Mouse (Mus musculus): ENCODE measurements at regions not wholly inside any gene's neighbourhood (a gene's known extent, or its start where the extent isn't known, plus 50 kb on each side); places are given as distances from the start of the nearest gene placed in this dataset.

DNA sequence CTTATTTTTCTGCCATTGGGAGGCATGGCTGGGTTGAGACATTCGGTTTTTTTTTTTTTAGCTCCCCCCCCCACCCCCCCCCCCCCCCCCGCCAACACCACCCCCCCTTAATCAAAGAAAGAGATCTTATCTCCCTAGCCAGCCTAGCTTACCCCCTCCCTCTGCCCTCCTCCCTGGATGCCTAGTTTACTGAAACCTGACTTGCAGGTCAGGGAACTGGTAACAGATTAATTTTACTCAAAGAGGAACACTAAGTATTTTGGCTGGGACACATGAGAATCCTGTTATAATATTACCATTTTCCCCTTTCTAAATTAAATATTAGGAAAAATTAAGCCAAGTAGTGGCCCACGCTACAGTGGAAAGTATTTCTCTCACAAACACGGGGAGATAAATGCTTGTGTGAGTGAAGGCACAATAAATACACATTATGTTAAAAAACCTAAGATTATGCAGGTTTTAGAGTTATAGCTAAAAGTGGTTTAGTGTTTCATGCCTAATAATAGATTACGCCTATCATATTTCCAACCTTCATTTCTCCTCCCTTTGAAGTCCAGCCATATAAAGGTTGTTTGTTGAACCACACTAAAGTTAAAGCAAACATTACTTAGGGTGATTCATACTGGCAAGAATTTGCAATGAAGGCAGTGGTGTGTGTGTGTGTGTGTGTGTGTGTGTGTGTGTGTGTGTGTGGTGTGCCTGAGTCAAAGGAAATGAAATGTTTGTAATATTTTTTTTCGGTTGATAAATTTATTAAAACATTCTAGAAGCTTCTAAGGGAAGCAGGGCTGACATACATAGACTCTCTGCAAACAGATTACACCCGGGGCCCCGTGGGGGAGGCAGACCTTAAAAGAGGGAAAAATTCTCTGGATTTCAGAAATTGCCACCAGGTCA is 76.0 kb upstream of the Arid5b start:
- Histone ChIP-seq H3K9ac (no peak overlapping the region), H3K4me2 (peak overlapping the region; percentile 52), H3K4me1 (peaks cover 41% of the 10 kb centered on the region), H3K4me3 (no peak overlapping the region), H3K36me3 (no peaks in the 10 kb centered on the region), H3K27me3 (no peaks in the 10 kb centered on the region), H3K9me3 (no peaks in the 10 kb centered on the region), H3K27ac (peak overlapping the region; percentile 90)
- ATAC-seq (ENCODE audit: borderline replicate concordance, extremely low read depth, low FRiP score, low TSS enrichment) = peak; percentile 63; the same call in 1 of the 2 replicates
- WGBS = 8% methylated on average over 6 of the region's 8 CpGs

DNA sequence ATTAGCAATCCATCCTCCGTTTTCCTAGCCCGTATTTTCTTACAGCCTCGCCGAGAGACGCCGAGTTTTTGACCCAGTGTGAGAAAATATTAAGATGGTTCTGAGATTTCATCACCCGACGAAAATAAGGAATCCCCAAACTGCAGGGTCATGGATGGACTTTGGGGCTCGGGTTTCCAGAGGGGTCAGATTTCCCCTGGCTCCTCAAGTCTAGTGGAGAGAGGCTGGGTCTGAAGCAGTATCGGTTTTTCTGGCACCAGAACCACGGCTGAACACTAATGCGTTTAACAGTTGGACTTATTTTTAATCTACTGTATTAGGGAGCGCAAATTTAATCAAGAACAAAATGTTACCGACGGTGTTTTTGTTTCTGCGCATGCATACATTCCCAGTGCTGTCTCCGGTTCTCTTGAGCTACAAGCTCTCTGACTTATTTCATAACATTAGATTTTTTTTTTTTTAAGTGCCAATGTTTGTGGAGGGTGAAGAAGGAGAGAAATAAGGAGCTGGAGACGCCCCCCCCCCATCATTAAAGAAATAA is 75.2 kb upstream of the Arid5b start:
- no peaks in the 10 kb centered on the region for H3K36me3 ChIP-seq
- no peak overlapping the region for H3K9ac ChIP-seq
- peak overlapping the region; percentile 24 for H3K4me3 ChIP-seq
- 24% methylated on average over 18 of the region's 18 CpGs for WGBS
- H3K4me1 ChIP-seq = peaks cover 41% of the 10 kb centered on the region
- H3K27ac ChIP-seq = peak overlapping the region; percentile 90
- H3K9me3 ChIP-seq = no peaks in the 10 kb centered on the region
- peak overlapping the region; percentile 52 for H3K4me2 ChIP-seq
- no peak for ATAC-seq (ENCODE audit: borderline replicate concordance, extremely low read depth, low FRiP score, low TSS enrichment)
- no peaks in the 10 kb centered on the region for H3K27me3 ChIP-seq

DNA sequence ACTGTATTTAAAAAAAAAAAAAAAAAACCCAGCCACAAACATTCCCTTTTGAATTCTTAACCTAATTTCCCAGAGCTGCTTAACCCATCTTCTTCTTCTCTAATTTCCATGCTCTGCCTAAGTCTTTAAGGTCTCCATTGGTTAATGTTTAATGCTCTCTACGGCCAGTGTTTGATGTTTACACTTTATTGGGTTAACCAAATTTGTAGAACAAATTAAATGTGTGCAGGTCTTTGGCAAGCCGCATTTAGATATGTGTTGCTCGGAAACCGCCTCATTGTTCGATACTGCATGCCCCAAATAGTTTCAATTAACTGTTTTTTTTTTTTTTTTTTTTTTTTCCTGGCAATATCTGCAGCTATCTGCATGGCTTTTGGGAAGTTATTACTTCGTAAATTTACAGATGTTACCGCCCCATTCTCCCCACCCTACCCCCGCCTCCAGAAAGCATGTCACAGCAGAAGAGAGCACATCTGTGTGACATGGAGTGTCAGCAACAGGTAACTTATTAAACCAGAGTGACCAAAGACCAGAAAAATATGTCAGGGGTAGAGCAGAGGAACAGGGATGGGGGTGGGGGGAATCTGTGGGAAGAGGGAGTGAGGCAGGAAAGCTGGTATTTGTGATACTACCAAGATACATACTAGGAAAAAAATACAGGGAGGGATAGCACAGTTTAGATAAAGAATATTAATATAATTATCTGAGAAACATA is 73.5 kb upstream of the Arid5b start:
- no peak overlapping the region for H3K4me2 ChIP-seq
- H3K27ac ChIP-seq = peak overlapping the region; percentile 4; the same call in 1 of the 2 replicates
- H3K4me1 ChIP-seq = peaks cover 35% of the 10 kb centered on the region
- H3K27me3 ChIP-seq = no peaks in the 10 kb centered on the region
- ATAC-seq (ENCODE audit: borderline replicate concordance, extremely low read depth, low FRiP score, low TSS enrichment) = no peak
- no peak overlapping the region for H3K4me3 ChIP-seq
- no peaks in the 10 kb centered on the region for H3K9me3 ChIP-seq
- H3K36me3 ChIP-seq = no peaks in the 10 kb centered on the region
- WGBS = 55% methylated on average over 8 of the region's 8 CpGs
- no peak overlapping the region for H3K9ac ChIP-seq

DNA sequence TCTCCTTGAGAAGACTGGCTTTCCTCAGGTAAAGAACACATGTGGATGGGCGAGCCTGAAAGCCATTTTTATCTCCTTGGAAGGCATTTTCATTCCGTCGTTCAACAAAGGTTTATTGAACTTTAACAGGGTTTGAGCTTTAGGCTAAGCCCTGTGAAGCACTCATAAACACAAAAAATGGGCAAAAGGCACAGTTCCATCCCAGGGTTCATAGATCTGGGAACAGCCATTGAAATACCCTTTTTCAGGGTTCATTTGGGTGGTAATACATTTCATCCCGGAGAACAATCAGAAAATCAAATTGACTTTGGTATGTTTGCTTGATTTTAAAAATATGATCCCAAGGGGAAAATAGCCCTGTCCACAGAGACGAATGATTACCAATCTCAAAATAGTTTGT is 72.9 kb upstream of the Arid5b start:
- H3K36me3 ChIP-seq = no peaks in the 10 kb centered on the region
- no peak for ATAC-seq (ENCODE audit: borderline replicate concordance, extremely low read depth, low FRiP score, low TSS enrichment)
- WGBS = 71% methylated on average over 5 of the region's 5 CpGs
- H3K9me3 ChIP-seq = no peaks in the 10 kb centered on the region
- H3K27me3 ChIP-seq = no peaks in the 10 kb centered on the region
- H3K27ac ChIP-seq = 0 out of 2 replicates have a peak overlapping the region, but pooled peaks have one; percentile 45
- H3K4me1 ChIP-seq = peaks cover 34% of the 10 kb centered on the region
- H3K4me3 ChIP-seq = no peak overlapping the region
- H3K9ac ChIP-seq = no peak overlapping the region
- H3K4me2 ChIP-seq = no peak overlapping the region

DNA sequence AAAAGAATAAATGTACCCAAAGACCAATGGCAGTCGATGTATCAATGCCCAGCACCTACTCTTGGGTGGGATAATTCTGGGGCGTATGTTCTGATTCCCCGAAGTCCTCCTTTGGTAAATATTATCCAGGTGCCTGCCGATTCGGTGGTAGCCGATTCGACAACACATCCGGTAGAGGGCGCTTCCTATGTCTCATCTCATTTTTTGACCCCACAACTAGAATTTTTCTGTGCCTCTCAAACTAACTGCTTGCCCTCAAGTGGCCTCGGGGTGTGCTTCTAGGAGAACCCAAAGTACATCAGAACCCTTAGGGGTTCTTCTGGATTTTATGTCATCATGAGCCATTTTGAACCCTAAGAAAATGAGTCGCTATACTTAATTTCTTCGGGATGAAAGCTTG is 72.3 kb upstream of the Arid5b start:
- Histone ChIP-seq H3K4me1 (peaks cover 33% of the 10 kb centered on the region), H3K4me3 (no peak overlapping the region), H3K9ac (no peak overlapping the region), H3K27me3 (no peaks in the 10 kb centered on the region), H3K36me3 (no peaks in the 10 kb centered on the region), H3K9me3 (no peaks in the 10 kb centered on the region), H3K4me2 (no peak overlapping the region), H3K27ac (no peak overlapping the region)
- ATAC-seq (ENCODE audit: borderline replicate concordance, extremely low read depth, low FRiP score, low TSS enrichment) = no peak
- 91% methylated on average over 12 of the region's 12 CpGs for WGBS

DNA sequence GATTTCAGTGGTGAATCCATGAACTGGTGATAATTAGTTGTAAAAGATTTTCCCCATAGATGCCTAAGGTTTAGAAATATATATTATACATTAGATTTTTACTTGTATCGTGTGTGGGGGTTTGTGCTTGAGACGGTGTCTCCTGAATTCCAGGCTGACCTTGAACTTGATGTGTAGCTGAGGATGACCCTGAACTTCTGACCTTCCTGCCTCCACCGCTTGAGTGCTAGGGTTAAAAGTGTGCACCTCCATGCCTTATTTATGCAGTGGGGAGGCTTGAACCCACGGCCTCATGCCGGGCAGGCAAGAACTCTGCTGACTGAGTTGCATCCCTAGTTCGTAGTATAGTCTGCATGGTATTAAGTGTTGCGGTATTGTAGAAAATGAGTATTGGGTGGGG is 69.3 kb upstream of the Arid5b start:
- no peaks in the 10 kb centered on the region for H3K27me3 ChIP-seq
- H3K4me3 ChIP-seq = no peak overlapping the region
- H3K9me3 ChIP-seq = no peaks in the 10 kb centered on the region
- no peak for ATAC-seq (ENCODE audit: borderline replicate concordance, extremely low read depth, low FRiP score, low TSS enrichment)
- H3K36me3 ChIP-seq = no peaks in the 10 kb centered on the region
- no peak overlapping the region for H3K4me2 ChIP-seq
- no peak overlapping the region for H3K9ac ChIP-seq
- H3K27ac ChIP-seq = no peak overlapping the region
- WGBS = 86% methylated on average over 7 of the region's 7 CpGs
- H3K4me1 ChIP-seq = peaks cover 14% of the 10 kb centered on the region; the same call in 1 of the 2 replicates

DNA sequence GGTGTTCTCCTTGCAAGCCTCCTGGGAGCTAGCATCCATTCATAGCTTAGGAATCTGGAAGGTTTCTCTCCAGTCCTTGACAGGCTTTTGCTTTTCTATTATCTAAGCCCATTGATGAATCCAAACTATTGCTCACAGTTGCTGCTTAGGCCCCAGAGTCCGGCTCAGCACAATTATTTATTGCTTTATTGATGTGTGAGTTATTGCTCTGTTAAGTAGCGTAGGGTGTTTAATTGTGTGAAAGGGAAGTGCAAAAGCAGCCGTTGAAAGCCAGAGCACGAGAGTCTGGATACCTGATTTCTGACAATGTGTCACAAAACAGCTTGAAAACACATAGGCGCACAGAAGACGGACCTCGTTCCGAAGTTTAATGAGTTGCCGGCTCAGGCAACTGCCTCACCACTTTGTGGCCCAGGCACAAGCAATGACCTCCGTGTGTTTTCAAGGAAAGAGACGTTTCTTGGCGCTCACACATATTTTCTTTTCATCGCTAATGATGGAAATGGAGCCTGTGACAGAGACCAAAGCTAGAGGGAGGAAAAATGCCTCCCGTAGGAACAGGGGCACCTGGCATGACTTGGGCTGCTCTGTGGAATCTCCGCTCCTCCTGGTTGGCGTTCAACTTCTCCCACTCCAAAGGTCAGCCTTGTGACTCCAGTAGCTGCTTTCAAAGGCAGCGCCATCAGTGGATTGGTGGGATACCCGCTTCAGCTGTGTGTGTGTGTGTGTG is 66.6 kb upstream of the Arid5b start:
- no peak overlapping the region for H3K4me2 ChIP-seq
- no peaks in the 10 kb centered on the region for H3K9me3 ChIP-seq
- no peak for ATAC-seq (ENCODE audit: borderline replicate concordance, extremely low read depth, low FRiP score, low TSS enrichment)
- H3K4me1 ChIP-seq = 0 out of 2 replicates have a peak, but pooled peaks cover 3% of the 10 kb centered on the region
- WGBS = 78% methylated on average over 18 of the region's 18 CpGs
- no peak overlapping the region for H3K9ac ChIP-seq
- no peak overlapping the region for H3K27ac ChIP-seq
- H3K27me3 ChIP-seq = no peaks in the 10 kb centered on the region
- H3K36me3 ChIP-seq = no peaks in the 10 kb centered on the region
- H3K4me3 ChIP-seq = no peak overlapping the region

DNA sequence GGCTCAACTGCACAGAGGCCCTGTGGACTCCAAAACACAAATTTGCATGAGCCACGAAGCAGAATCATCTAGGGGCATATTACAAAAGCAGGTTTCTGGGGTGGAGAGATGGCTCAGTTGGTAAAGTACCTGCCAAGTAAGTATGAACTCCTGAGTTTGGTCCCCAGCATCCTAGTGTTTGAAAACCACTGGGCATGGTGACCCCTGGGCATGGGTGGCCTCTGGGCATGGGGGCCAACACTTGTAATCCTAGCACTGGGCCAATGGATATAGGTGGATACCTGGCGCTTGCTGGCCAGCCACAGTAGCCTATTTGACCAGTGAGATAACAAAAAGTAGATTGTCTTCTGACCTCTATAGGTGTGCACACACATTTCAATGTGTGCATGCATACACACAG is 65.7 kb upstream of the Arid5b start:
- ATAC-seq (ENCODE audit: borderline replicate concordance, extremely low read depth, low FRiP score, low TSS enrichment) = no peak
- 91% methylated on average over 2 of the region's 2 CpGs for WGBS
- Histone ChIP-seq H3K4me2 (no peak overlapping the region), H3K27me3 (no peaks in the 10 kb centered on the region), H3K9ac (no peak overlapping the region), H3K9me3 (no peaks in the 10 kb centered on the region), H3K27ac (no peak overlapping the region), H3K36me3 (no peaks in the 10 kb centered on the region), H3K4me1 (0 out of 2 replicates have a peak, but pooled peaks cover 3% of the 10 kb centered on the region), H3K4me3 (no peak overlapping the region)

DNA sequence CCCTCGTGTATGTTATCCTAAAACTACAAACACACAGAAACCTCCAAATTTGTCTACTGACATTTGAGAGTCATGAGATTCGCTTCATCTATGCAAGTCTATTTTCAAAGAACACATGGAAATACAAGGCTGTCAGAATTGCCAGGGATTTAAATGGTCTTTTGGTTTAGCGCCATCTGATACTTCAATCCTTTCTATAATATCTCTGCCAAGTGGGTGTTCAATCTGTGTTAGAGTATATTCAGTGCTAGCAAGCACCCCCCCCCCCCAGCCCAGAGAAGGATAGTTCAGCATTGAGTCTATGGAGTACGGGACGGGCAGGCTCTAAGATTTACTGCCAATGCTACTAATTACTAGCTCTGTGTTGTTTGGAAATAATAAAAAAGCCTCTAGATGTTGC is 55.5 kb upstream of the Arid5b start:
- no peak overlapping the region for H3K4me3 ChIP-seq
- no peak overlapping the region for H3K4me2 ChIP-seq
- H3K27ac ChIP-seq = no peak overlapping the region
- H3K27me3 ChIP-seq = no peaks in the 10 kb centered on the region
- WGBS = 82% methylated on average over 5 of the region's 5 CpGs
- no peaks in the 10 kb centered on the region for H3K4me1 ChIP-seq
- no peak for ATAC-seq (ENCODE audit: borderline replicate concordance, extremely low read depth, low FRiP score, low TSS enrichment)
- H3K9me3 ChIP-seq = no peaks in the 10 kb centered on the region
- H3K36me3 ChIP-seq = no peaks in the 10 kb centered on the region
- H3K9ac ChIP-seq = no peak overlapping the region
